Mouse (Mus musculus) forelimb bud, embryonic 11.5 days (tissue): ENCODE results near the gene Zfp213.

ENCODE experiments used
- DNase-seq: peaks from one replicate; pipeline ENCODE4 v3.0.0-alpha.2; 2012; ENCODE audit warnings: low read depth, low spot score

Gene Zfp213

DNA sequence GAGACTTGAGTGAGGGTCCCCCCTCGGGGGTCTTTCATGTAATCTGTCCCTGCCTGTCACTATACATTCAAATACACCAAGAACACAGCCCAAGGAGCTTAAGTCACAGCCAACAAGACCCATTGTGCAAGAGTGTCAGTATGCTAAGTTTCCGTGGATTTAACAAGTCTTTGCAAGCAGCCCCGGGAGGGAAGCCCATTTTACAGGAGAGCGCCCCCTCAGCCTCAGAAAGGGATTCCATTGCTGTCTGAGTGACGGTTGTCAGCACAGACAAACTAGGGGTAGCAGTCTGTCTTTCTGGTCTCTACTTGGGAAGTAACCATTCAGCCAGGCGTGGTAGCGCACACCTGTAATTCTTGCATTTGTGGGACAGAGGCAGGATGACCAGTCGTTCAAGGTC lies 10.1 kb upstream of the Zfp213 start:
- DNase-seq = no peak

- DNase-seq = no peak
Measured at GRCm38 (mm10) chr17:23572059-23572458, 8.0 kb upstream of the Zfp213 start.

- no peak for DNase-seq
Measured at GRCm38 (mm10) chr17:23571084-23571483, 7.0 kb upstream of the Zfp213 start.

DNA sequence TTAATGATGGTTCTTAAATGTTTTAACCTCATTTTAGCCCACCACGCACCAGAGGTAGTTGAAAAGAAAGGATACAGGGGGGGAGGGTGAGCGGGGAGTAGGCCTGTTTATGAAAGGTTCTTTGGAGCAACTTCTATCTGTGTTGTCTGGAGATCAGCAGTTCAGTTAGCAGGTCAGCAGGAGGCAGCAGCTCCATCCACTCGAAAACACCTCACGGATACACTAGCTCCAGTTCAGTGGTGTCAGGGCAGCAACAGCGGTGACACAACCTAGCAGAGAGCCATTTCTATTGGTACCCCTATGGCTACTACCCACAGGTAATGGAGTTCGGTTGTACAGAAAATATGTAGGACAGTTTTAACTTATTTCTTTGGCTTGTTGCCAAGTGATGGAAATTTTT lies 6.0 kb upstream of the Zfp213 start:
- peak; percentile 13 for DNase-seq

GRCm38 (mm10) chr17:23568370-23568769 lies 4.3 kb upstream of the Zfp213 start:
- DNase-seq = no peak

GRCm38 (mm10) chr17:23566787-23567186 lies 2.7 kb upstream of the Zfp213 start:
- no peak for DNase-seq

DNA sequence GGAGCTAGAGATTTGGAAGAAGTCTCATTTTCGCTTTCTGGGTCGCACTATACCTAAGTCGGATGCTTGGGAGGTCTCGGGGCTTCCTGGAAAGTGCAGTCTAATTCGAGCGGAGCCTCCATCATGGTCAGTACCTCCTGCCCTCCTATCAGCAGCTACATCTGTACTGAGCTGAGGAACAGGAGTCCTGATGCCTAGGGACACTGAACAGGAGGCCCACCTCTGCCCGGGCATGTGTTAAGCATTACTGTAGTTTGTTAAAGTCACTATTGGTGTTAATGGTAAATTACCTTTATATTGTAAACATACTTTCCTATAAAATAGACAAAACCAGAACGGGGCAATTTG lies 304 bp upstream of the Zfp213 start:
- no peak for DNase-seq

DNA sequence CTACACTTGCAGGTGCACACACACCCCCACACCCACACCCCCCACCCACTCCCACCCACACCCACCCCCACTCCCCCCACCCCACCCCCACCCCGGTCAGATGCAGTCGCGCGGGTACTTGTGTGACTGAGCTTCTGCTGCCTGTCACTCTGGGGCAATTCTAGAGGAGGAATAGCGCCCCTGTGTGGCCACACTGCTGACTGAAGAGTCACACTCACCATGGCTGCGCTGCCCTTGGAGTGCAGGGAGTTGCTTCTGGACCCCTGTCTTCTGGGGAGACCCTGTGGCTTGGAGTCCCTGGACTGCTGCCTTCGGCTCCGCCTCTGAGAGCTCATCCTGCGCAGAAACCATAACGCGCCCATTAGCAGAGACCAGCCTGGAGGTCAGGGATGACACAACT lies 4.3 kb downstream of the Zfp213 start:
- DNase-seq = peak; percentile 28

GRCm38 (mm10) chr17:23555243-23555916 lies 8.7 kb downstream of the Zfp213 start:
- no peak for DNase-seq

- no peak for DNase-seq
Measured at GRCm38 (mm10) chr17:23554321-23554720, 9.7 kb downstream of the Zfp213 start.

- DNase-seq = no peak
Measured at GRCm38 (mm10) chr17:23553634-23554120, 10.4 kb downstream of the Zfp213 start.

DNA sequence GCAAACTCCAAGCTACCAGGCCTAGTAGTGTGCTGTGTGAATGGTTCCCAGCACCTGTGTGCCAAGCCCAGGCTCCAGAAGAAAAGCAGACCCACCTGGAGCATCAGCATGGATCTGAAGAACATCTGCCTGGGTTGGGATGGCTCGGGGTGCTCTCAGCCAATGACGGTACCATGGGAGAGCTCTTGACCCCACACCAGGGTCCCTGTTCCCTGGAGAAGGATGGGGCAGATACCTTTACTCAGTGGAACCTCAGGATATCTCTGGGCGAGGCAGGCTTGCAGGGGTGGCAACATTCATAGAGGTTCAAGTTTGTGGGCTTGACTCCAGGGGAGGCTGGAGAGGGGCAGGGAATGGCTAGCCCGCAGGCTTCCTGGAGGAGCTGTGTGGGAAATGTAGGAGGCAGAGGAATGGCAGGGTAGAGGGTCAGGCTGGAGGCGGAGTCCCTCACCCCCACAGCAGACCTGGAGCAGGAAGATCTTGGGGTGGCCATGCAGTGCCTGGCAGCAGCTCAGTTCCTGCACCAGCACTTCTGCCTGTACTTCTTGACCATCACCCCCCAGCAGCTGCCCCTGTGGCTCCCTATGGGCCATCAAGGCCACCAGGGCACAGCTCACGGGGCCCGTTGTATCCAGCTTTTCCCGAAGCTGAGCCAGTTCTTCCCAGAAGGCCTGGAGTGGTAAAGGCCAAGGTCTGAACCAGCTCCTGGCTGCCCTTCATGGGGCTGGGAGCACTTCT lies 11.0 kb downstream of the Zfp213 start:
- no peak for DNase-seq

- no peak for DNase-seq
Measured at GRCm38 (mm10) chr17:23551963-23552362, 12.1 kb downstream of the Zfp213 start.

- no peak for DNase-seq
Measured at GRCm38 (mm10) chr17:23551416-23551815, 12.6 kb downstream of the Zfp213 start.

DNA sequence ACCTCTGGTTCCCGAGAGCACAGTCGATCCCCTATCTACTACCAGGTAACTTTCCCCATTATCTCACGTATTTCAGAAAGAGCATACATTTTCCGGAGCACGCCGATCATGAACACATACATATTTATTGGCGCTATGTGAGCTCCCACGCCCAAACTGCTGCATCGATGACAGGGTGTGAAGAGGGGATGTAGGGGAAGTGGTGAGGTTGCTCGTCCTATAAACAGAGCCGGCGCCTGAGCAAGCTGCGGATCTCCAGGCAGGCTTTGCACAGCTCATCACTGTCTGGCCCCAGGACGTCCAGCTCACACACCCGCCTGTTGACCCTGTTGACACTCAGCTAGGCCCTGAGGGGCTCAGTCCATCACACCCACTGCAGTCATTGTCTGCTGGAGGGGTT lies 13.2 kb downstream of the Zfp213 start:
- no peak for DNase-seq

DNA sequence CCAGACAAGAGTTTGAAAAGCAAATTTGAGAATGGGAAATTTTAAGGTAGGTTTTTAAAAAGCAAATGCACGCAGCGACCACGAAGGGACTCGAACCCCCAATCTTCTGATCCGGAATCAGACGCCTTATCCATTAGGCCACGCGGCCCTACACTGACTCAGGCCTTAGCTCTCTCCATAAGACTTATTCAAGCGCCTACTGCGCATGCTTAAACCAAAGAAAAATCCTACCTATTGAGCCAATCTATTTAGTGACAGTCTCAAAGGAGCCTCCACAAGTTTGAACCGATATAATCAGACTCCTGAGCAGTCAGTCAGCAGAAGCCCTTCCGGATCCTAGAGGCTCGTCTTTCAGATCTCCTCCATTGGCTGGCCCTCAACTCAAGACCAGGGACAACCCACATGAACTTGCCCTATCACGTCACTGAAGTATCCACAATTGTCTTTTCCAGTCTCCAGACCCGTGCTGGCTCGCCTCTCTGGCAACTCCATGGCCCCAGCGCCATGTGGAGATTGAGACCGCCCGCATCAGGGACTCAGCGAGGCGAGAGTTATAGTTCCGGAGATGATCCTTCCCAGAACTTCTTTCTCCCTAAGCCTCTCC lies 13.7 kb downstream of the Zfp213 start:
- peak; percentile 92 for DNase-seq

GRCm38 (mm10) chr17:23549441-23549840 lies 14.6 kb downstream of the Zfp213 start:
- DNase-seq = no peak

GRCm38 (mm10) chr17:23548615-23549014 lies 15.4 kb downstream of the Zfp213 start:
- DNase-seq = peak; percentile 91

DNA sequence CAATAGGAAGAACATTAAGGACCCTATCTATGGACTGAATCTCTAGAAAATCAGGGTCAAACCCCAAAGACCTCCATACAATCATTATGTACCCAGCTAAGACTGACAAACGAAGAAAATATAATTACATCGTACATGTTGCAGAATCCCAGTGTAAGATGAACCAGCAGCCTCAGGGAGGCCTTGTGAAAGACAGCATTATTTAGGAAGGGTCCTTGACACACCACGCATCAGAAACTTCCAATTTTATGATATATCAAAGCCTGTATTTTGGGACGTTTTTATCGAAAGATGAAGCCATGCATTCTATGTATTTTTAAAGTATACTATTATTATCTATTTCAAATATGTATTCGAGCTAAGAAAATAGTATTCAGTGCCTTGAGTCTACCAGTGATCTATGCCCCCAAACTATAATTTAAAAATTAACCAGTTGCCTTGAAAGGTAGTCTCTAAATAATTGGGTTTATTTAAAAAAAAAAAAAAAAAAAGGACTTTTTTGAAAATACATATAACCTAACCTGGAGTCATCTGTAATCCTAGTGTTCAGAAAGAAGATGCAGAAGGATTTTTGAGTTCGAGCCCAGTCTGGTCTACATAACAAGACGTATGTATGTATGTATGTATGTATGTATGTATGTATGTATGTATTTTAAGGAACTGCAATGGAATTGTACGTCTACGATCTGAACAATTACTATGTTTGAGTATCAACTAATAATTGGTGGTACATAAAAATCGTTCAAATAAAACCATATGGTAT lies 16.2 kb downstream of the Zfp213 start:
- no peak for DNase-seq

- peak; percentile 88 for DNase-seq
Measured at GRCm38 (mm10) chr17:23546702-23547505, 17.1 kb downstream of the Zfp213 start.

- DNase-seq = peak; percentile 86
Measured at GRCm38 (mm10) chr17:23546333-23546701, 17.7 kb downstream of the Zfp213 start.
